Mouse (Mus musculus): Measurements from ENCODE around the gene Ifi27l2a. TPM values are rescaled to one million over a fixed set of nuclear protein-coding genes. Genes with fewer than 3 reads are reported as not detected.

The Ifi27l2a gene
- total RNA-seq, 2 experiments from 2014 or later = 1.6 to 1.7 TPM

GRCm38 (mm10) chr12:103426710-103427109, 16.8 kb downstream of the Ifi27l2a start:
- DNase-seq (ENCODE audit: low spot score in 2 of 2) = no peak

GRCm38 (mm10) chr12:103425729-103426470, 17.6 kb downstream of the Ifi27l2a start, which contains the start of gene Ddx24:
Gene Ddx24 (minus strand): TSS chr12:103425830.
- peak; percentile 98 to 99 for DNase-seq (ENCODE audit: low spot score in 2 of 2)

GRCm38 (mm10) chr12:103425016-103425728, 18.3 kb downstream of the Ifi27l2a start:
- DNase-seq (ENCODE audit: low spot score in 2 of 2) = no peak

GRCm38 (mm10) chr12:103408144-103408543, 35.3 kb downstream of the Ifi27l2a start:
- DNase-seq (ENCODE audit: low spot score in 2 of 2) = peak in 1 of 2 experiments; percentile 54

- no peak for DNase-seq (ENCODE audit: low spot score in 2 of 2)
Observed at GRCm38 (mm10) chr12:103407720-103408119, 35.8 kb downstream of the Ifi27l2a start, which contains the start of gene 9330161L09Rik. Gene 9330161L09Rik (minus strand): TSS chr12:103407820.

GRCm38 (mm10) chr12:103404131-103404530, 39.3 kb downstream of the Ifi27l2a start:
- no peak for DNase-seq (ENCODE audit: low spot score in 2 of 2)

- no peak for DNase-seq (ENCODE audit: low spot score in 2 of 2)
Observed at GRCm38 (mm10) chr12:103396751-103397150, 46.7 kb downstream of the Ifi27l2a start.

GRCm38 (mm10) chr12:103395486-103396275, 47.8 kb downstream of the Ifi27l2a start:
- DNase-seq (ENCODE audit: low spot score in 2 of 2) = no peak

GRCm38 (mm10) chr12:103393528-103393927, 50.0 kb downstream of the Ifi27l2a start:
- no peak for DNase-seq (ENCODE audit: low spot score in 2 of 2)

Other genes starting within 250 kb of the Ifi27l2a start
- 1 to 10 TPM; 2.8 to 3.9 TPM for gene Prima1, start 201.5 kb downstream of the Ifi27l2a start, total RNA-seq (2021)
- 1 to 10 TPM in 1 of 2 experiments, under 1 TPM in 1; 0.96 to 1.5 TPM for gene Fam181a, start 132.7 kb downstream of the Ifi27l2a start, total RNA-seq (2021)
- 1 to 10 TPM; 1.8 to 2.1 TPM for gene Asb2, start 87.7 kb downstream of the Ifi27l2a start, total RNA-seq (2021)
- gene Otub2, start 55.0 kb downstream of the Ifi27l2a start, total RNA-seq (2021) = 10 to 100 TPM; 48.0 to 51.3 TPM
- 1 to 10 TPM; 2.6 to 2.8 TPM for gene 9330161L09Rik, start 35.9 kb downstream of the Ifi27l2a start, total RNA-seq (2021)
- 100 to 1,000 TPM; 247 to 250 TPM for gene Ddx24, start 17.9 kb downstream of the Ifi27l2a start, total RNA-seq (2021)
- 100 to 1,000 TPM; 119 to 120 TPM for gene Ifi27, start 9.5 kb downstream of the Ifi27l2a start, total RNA-seq (2021)
- not detected for gene Ifi27l2b, start 13.5 kb upstream of the Ifi27l2a start, total RNA-seq (2021)
- gene Ppp4r4, start 88.6 kb upstream of the Ifi27l2a start, total RNA-seq (2021) = 10 to 100 TPM; 44.6 to 50.3 TPM
- not detected for gene Serpina10, start 187.8 kb upstream of the Ifi27l2a start, total RNA-seq (2021)
- gene Serpina6, start 213.5 kb upstream of the Ifi27l2a start, total RNA-seq (2021) = not detected
- gene Serpina16, start 232.5 kb upstream of the Ifi27l2a start, total RNA-seq (2021) = not detected

All from layer of hippocampus, adult 18-20 months (tissue).